Mouse (Mus musculus) ES-E14 (cell line): ENCODE results near the gene Rnf43.

ENCODE experiments used
- CHD2 ChIP-seq: IDR thresholded peaks from 2 replicates; pipeline ENCODE4 v1.6.1; 2014; ENCODE audit warnings: mild to moderate bottlenecking, low read depth, low read length, inconsistent platforms
- HCFC1 ChIP-seq: IDR thresholded peaks from 2 replicates; pipeline ENCODE4 v1.6.1; 2012; ENCODE audit warnings: low read length, inconsistent platforms, borderline replicate concordance; ENCODE audit not compliant: insufficient read depth
- MAFK ChIP-seq: IDR thresholded peaks from 2 replicates; pipeline ENCODE4 v1.6.1; 2014; ENCODE audit warnings: mild to moderate bottlenecking, low read depth, low read length, inconsistent platforms; ENCODE audit not compliant: insufficient read depth
- ZC3H11A ChIP-seq: IDR thresholded peaks from 2 replicates; pipeline ENCODE4 v1.6.1; 2012; ENCODE audit warnings: low read depth, mild to moderate bottlenecking, inconsistent platforms, low read length, borderline replicate concordance
- ZNF384 ChIP-seq: IDR thresholded peaks from 2 replicates; pipeline ENCODE4 v1.6.1; 2012; ENCODE audit warnings: low read depth, low read length, inconsistent platforms

GRCm38 (mm10) chr11:87678976-87679375, 16.5 kb downstream of the Rnf43 start:
- no peak for TF ChIP-seq CHD2
- no peak for TF ChIP-seq HCFC1
- TF ChIP-seq ZC3H11A: no peak
- TF ChIP-seq ZNF384: no peak
- TF ChIP-seq MAFK: no peak
